27 mouse cellular contexts compared by ENCODE assay signal in genomic region chr1:38724631-38725030, GRCm38 (mm10).
"Had no signal": no experiment of that assay in that cellular context is flagged by ENCODE, and none has a peak within 500 bp of the region (broad histone marks: within the 10 kb centered on the region; RNA-seq: fewer than 3 reads in every experiment).

No protein-coding gene starts in this region.

- H3K9me3 ChIP-seq: heart, embryonic 13.5 days; heart, embryonic 15.5 days; hindbrain, embryonic 10.5 days; intestine, embryonic 15.5 days; limb, embryonic 10.5 days; limb, embryonic 12.5 days; liver, embryonic 13.5 days had no signal

- H3K27ac ChIP-seq: gastrocnemius, adult 2 months; heart, adult 2 months; heart, embryonic 13.5 days; heart, embryonic 15.5 days; hindbrain, embryonic 10.5 days; hindbrain, embryonic 12.5 days; hindbrain, embryonic 14.5 days; intestine, embryonic 15.5 days; layer of hippocampus, adult 2 months; limb, embryonic 10.5 days; limb, embryonic 12.5 days; liver, embryonic 13.5 days had no signal

- H3K36me3 ChIP-seq: heart, embryonic 13.5 days; heart, embryonic 15.5 days; hindbrain, embryonic 10.5 days; hindbrain, embryonic 12.5 days; intestine, embryonic 15.5 days; limb, embryonic 10.5 days; limb, embryonic 12.5 days; liver, embryonic 13.5 days had no signal

- H3K27me3 ChIP-seq: heart, embryonic 13.5 days; heart, embryonic 15.5 days; intestine, embryonic 15.5 days; limb, embryonic 12.5 days; liver, embryonic 13.5 days had no signal

- H3K9ac ChIP-seq: heart, embryonic 13.5 days; heart, embryonic 15.5 days; hindbrain, embryonic 12.5 days; hindbrain, embryonic 14.5 days; intestine, embryonic 15.5 days; limb, embryonic 12.5 days; liver, embryonic 13.5 days had no signal

- DNase-seq: gastrocnemius, adult 2 months; gastrocnemius, postnatal 10 days; gastrocnemius, postnatal 25 days; heart, adult 2 months; heart, postnatal 14 days; heart, postnatal 4 days; kidney, adult 18-20 months; kidney, adult 8-10 months; kidney, postnatal 10 days; kidney, postnatal 25 days; kidney, postnatal 4 days; liver; liver, embryonic 13.5 days had no signal

- H3K4me1 ChIP-seq: heart, embryonic 13.5 days; heart, embryonic 15.5 days; hindbrain, embryonic 12.5 days; intestine, embryonic 15.5 days had no signal

- H3K4me3 ChIP-seq: gastrocnemius, adult 2 months; heart, adult 2 months; heart, embryonic 13.5 days; heart, embryonic 15.5 days; hindbrain, embryonic 10.5 days; hindbrain, embryonic 12.5 days; intestine, embryonic 15.5 days; layer of hippocampus, adult 2 months; limb, embryonic 10.5 days; limb, embryonic 12.5 days; liver, embryonic 13.5 days had no signal

- H3K4me2 ChIP-seq: heart, embryonic 11.5 days; heart, embryonic 13.5 days; heart, embryonic 15.5 days; hindbrain, embryonic 12.5 days; hindbrain, embryonic 14.5 days; intestine, embryonic 15.5 days; limb, embryonic 12.5 days; liver, embryonic 11.5 days; liver, embryonic 13.5 days had no signal

- ATAC-seq: hindbrain, embryonic 16.5 days; inflammation-experienced regulatory T-cells, adult 6 months; intestine, embryonic 15.5 days; intestine, postnatal 0 days had no signal
